Mouse (Mus musculus) intestine, embryonic 15.5 days (tissue): ENCODE results near the gene Cox16. TPM values are rescaled to one million over a fixed set of nuclear protein-coding genes. Genes with fewer than 3 reads are reported as not detected.
A peak's percentile ranks its signal among the peaks of the same experiment; 100 is the strongest.
"Not testable (repeated sequence)": the region's sequence is repeated elsewhere in the genome, so short reads cannot be mapped to it uniquely, and the experiment has no call there.

Experiments
- ATAC-seq: fragments of 200-750 bp; cut with Nextera tagmentation; 2 replicates; pipeline ENCODE4 v1.8.0; 2017; ENCODE audit warnings: moderate TSS enrichment, moderate library complexity
- H3K27ac ChIP-seq: fragments of 300-500 bp; sonication (generic); 2 replicates; pipeline ENCODE4 v1.5.1; 2015; ENCODE audit warnings: mild to moderate bottlenecking, inconsistent platforms
- H3K27me3 ChIP-seq: fragments of 300-500 bp; sonication (generic); replicated peaks from 2 replicates; pipeline ENCODE4 v1.6.1; 2015; ENCODE audit warnings: inconsistent platforms
- H3K36me3 ChIP-seq: fragments of 300-500 bp; sonication (generic); 2 replicates; pipeline ENCODE4 v1.6.1; 2015; ENCODE audit warnings: inconsistent platforms
- H3K4me1 ChIP-seq: fragments of 300-500 bp; sonication (generic); replicated peaks from 2 replicates; pipeline ENCODE4 v1.6.1; 2015; ENCODE audit warnings: inconsistent platforms
- H3K4me2 ChIP-seq: fragments of 300-500 bp; sonication (generic); replicated peaks from 2 replicates; pipeline ENCODE4 v1.6.1; 2015; ENCODE audit warnings: mild to moderate bottlenecking, inconsistent platforms
- H3K4me3 ChIP-seq: fragments of 300-500 bp; sonication (generic); replicated peaks from 2 replicates; pipeline ENCODE4 v1.5.1; 2015; ENCODE audit warnings: inconsistent platforms
- H3K9ac ChIP-seq: fragments of 300-500 bp; sonication (generic); 2 replicates; pipeline ENCODE4 v1.6.1; 2015; ENCODE audit warnings: inconsistent platforms
- H3K9me3 ChIP-seq: fragments of 300-500 bp; sonication (generic); 2 replicates; pipeline ENCODE4 v1.6.1; 2016; ENCODE audit warnings: inconsistent platforms
- WGBS: fragments of 180-500 bp; shearing (Covaris S2); methylation state at CpG from one replicate; pipeline ENCODE4 v1.1.7; 2015; 5-methylcytosine and 5-hydroxymethylcytosine counted together
- polyA plus RNA-seq: library from polyadenylated mRNA; unstranded; fragments of >200 nt; fragmentation: Nextera tagmentation; extraction: Ambion mirVana; gene quantifications from 2 replicates; pipeline ENCODE4 v1.2.1, GENCODE M21; 2015

Cox16 gene
- polyA plus RNA-seq, 1 experiment from 2014 or later: 174 TPM

DNA sequence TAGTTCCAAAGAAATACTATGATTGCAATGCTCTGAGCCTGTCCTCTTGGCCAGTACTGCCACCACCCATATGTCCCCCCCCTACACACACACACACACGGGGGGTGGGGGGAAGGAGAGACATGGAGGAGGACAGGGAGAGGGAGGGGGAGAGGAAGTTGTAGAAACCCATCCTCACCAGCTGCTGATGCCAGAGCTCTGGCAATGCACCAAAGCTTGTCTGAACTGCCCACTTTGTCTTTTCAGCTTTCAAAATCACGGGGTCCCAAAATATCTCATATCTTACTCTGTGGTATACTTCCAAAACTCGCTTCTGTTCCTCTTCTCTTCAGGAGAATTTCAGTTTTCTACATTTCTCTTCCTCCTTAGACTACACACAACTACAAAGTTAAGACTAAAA, 71.7 kb downstream of the Cox16 start:
- 81% methylated on average over 3 of the region's 3 CpGs for WGBS
- Histone ChIP-seq H3K4me1 (no peaks in the 10 kb centered on the region), H3K27ac (no peak overlapping the region), H3K36me3 (no peaks in the 10 kb centered on the region), H3K4me2 (no peak overlapping the region), H3K27me3 (no peaks in the 10 kb centered on the region), H3K4me3 (no peak overlapping the region), H3K9me3 (no peaks in the 10 kb centered on the region), H3K9ac (no peak overlapping the region)
- ATAC-seq: no peak

DNA sequence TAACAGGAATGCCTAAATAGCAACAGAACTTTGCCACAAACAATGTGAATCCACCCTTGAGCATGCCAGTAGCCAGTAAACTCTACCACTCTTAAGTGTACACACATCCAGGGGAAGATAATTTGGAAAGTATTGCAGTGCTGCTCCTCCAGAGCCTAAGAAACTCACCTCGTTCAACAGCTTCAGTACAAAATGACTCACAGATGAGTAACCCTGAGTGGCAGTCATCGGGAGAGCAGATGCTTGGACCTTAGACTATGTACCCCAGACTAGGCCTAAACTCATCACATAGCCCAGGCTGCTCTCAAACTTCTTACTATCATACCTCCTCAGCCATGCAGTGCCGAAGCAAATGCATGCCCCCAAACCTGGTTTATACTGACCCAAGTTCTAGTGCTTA, 76.0 kb downstream of the Cox16 start:
- H3K9ac ChIP-seq: no peak overlapping the region

DNA sequence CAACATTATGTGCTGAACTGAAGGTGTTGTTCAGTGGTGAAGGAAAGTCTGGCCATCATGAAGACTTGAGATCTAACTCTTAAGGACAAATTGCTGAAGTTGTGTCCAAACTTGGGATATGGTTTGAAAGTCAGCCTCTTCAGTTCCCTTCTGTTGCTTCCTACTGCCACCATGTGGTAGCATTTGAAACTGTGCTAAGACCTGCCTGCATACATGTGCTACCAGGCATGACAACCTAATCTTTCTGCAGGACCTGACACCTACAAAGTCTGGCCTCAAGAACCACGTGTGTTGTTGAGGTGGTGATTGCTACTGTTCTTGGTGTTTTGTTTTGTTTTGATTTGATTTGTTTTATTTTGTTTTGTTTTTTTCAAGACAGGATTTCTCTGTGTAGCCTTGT, 82.7 kb downstream of the Cox16 start:
- ATAC-seq: no peak
- Histone ChIP-seq H3K27me3 (no peaks in the 10 kb centered on the region), H3K9me3 (no peaks in the 10 kb centered on the region), H3K4me3 (no peak overlapping the region), H3K36me3 (no peaks in the 10 kb centered on the region), H3K4me1 (no peaks in the 10 kb centered on the region), H3K27ac (no peak overlapping the region), H3K9ac (no peak overlapping the region), H3K4me2 (no peak overlapping the region)
- whole genome bisulfite sequencing: 34% methylated on average over 1 of the region's 1 CpGs

More for the DNA sequence above, 76.0 kb downstream of the Cox16 start:
- Histone ChIP-seq H3K36me3 (no peaks in the 10 kb centered on the region), H3K9me3 (no peaks in the 10 kb centered on the region), H3K4me2 (no peak overlapping the region), H3K4me3 (no peak overlapping the region), H3K27me3 (no peaks in the 10 kb centered on the region), H3K4me1 (no peaks in the 10 kb centered on the region), H3K27ac (no peak overlapping the region)
- 83% methylated on average over 3 of the region's 3 CpGs for WGBS
- ATAC-seq: no peak

DNA sequence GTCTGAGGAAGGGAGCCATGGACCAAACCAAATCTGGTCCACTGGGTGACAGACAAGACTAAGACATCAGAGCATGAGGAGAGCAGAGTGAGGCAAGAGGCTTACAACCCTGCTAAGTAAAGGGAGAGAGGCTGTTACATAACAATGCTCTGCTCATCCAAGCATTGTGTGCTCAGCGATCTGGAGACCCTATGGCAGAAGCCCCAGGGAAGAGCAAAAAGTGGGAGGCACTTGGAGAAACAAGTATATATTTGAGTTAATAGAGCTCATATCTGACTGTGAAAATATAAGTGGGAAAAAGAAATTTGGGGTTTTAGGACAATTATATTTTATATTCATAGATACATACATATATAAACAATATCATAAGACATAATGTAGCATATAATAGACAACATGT, 105.6 kb downstream of the Cox16 start, which contains the start of gene Gm4787:
Gene Gm4787 (minus strand): TSS at position 101 of the 400 bp plus-strand sequence.
- H3K36me3 ChIP-seq, H3K9me3 ChIP-seq, H3K4me3 ChIP-seq, H3K27ac ChIP-seq, ATAC-seq, H3K4me2 ChIP-seq, H3K9ac ChIP-seq, H3K27me3 ChIP-seq, H3K4me1 ChIP-seq: not testable (repeated sequence)
- 88% methylated on average over 1 of the region's 1 CpGs for WGBS

DNA sequence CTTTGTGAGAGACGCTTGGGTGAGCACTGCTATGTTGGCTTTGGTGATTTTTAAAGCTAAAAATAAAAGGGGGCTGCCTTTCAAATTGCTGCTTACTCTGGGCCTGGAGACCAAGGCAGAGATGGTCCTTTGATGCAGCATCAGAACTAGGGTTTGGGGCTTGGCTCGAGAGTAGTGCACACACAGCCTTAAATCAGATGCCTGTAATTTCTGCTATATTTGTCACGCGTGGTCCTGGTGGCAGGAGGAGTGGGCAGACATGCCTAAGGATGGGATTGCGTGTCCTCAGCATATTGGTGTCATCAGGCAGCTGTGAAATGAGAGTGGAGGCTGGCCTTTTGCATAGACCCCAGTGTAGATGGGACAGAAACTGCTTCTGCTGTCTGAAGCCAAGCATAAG, 151.1 kb downstream of the Cox16 start:
- no peaks in the 10 kb centered on the region for H3K27me3 ChIP-seq
- H3K36me3 ChIP-seq: no peaks in the 10 kb centered on the region
- peak overlapping the region; percentile 99; the same call in 1 of the 2 replicates for H3K4me2 ChIP-seq
- no peak overlapping the region for H3K27ac ChIP-seq
- no peak for ATAC-seq
- peaks cover 5% of the 10 kb centered on the region; the same call in 1 of the 2 replicates for H3K4me1 ChIP-seq
- WGBS: 76% methylated on average over 5 of the region's 5 CpGs
- H3K9ac ChIP-seq: no peak overlapping the region
- H3K9me3 ChIP-seq: no peaks in the 10 kb centered on the region
- no peak overlapping the region for H3K4me3 ChIP-seq

DNA sequence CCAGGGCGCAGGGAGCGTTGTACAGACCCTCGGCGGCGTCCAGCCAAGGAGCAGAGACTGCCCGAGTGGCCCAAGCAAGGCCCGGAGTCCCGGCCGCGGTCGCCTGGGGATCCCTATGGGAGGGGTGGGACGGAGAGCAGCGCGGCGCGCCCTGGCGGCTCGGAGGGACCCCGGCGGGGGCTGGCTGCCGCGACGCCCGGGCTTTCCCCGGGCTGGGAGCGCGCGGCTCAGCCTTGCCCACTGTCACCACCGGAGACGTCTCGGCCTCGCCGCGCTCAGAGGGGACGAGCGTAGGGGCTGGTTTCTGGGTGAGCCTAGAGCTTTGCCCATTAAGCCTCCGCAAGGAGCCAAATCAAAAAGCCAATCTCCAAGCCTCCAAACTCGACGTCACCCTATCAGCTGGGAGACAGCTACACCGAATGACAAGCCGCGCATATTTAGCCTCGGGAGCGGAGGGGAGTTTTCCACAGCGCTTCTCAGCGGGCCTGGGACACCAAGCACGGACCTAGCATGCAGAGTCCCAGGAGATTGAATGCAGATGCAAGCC, 152.0 kb downstream of the Cox16 start, which contains the start of gene Slc8a3:
Gene Slc8a3 (minus strand): TSS at position 306 of the 547 bp plus-strand sequence.
- peak within 1 kb of the TSS; percentile 51 for H3K9ac ChIP-seq
- WGBS: under 1% methylated on average over 46 of the region's 47 CpGs
- peak; percentile 80 for ATAC-seq
- H3K27me3 ChIP-seq: no peaks in the 10 kb centered on the region
- H3K9me3 ChIP-seq: no peaks in the 10 kb centered on the region
- 0 out of 2 replicates have a peak within 1 kb of the TSS, but pooled peaks have one; percentile 24 for H3K27ac ChIP-seq
- H3K4me3 ChIP-seq: peak within 1 kb of the TSS; percentile 51
- H3K4me2 ChIP-seq: peak within 1 kb of the TSS; percentile 99
- H3K36me3 ChIP-seq: no peaks in the 10 kb centered on the region
- H3K4me1 ChIP-seq: peaks cover 5% of the 10 kb centered on the region; the same call in 1 of the 2 replicates

DNA sequence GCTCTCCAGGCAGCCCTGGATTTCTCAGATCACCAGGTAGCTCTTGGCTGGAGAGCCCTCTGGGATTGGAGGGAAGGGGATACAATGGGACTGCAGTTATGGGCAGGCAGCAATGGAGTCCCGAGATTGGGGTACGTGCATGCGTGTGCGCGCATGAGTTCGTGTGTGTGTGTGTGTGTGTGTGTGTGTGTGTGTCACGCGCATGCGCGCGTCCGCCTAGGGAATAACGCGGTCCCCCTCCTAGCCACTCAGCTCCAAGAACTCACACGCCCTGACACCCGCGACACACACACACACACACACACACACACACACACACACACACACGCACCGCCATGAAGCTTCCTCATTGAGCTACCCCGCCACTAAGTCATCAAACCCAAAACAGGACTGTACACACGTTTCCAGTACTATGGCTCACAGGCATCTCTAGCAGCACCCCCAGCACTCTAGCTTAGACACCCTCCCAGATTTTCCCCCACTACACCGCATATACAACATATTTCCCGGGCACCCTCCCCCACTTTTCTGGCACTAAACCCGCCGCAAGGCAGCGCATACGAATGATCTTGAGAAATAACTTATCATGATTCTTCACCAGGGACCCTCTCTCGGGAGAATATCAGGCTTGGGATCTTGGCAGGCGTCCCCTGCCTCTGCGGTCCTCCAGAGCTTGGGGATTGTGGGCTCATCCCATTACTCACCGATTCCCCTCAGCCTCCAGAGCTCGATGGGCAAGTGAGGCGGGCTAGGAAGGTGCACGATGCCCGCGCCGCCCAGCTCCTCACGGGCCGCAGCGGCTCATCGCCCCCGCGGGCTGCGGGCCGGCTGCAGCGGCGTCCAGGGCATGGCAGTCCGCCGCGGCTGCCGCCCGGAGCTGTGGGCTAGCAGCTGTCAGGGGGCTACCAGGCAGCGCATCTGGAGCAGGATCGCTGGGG, 152.7 kb downstream of the Cox16 start:
- ATAC-seq: peak; percentile 63
- WGBS: under 1% methylated on average over 37 of the region's 54 CpGs
- H3K4me1 ChIP-seq: peaks cover 5% of the 10 kb centered on the region; the same call in 1 of the 2 replicates

DNA sequence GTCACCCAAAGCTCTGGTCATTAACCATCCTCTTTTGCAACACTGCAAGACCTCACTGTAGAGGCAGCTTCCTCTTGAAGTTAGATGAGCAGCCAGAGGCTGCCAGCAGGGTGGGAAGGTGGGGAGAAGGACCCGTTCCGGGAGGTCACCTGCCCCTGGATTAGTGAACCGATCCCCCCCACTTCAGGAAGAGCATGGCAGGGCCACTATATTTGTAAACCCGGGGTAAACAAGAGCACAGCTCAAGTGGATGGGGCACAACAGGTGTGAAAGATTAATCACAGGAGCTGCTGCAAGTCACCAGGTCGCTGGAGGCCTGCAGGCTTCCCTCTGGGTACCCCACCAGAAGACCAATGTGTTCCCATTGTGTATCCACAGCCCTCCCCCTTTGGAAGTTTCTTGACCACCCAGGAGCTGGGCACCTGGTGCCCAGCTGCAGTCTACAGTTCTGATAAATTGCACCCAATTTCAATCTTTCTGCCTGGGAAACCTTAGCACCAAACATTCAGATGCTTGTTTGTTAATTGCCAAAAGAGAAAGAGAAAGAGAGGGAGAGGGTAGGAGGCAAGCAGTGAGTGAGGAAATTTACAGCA, 153.8 kb downstream of the Cox16 start:
- ATAC-seq: no peak
- H3K9me3 ChIP-seq: no peaks in the 10 kb centered on the region
- H3K36me3 ChIP-seq: no peaks in the 10 kb centered on the region
- WGBS: 43% methylated on average over 5 of the region's 5 CpGs
- H3K4me2 ChIP-seq: peak overlapping the region; percentile 99; the same call in 1 of the 2 replicates
- H3K27me3 ChIP-seq: no peaks in the 10 kb centered on the region
- H3K4me1 ChIP-seq: peaks cover 5% of the 10 kb centered on the region; the same call in 1 of the 2 replicates
- H3K9ac ChIP-seq: no peak overlapping the region
- no peak overlapping the region for H3K4me3 ChIP-seq
- no peak overlapping the region for H3K27ac ChIP-seq

More for the DNA sequence above, 152.7 kb downstream of the Cox16 start:
- peak overlapping the region; percentile 51 for H3K9ac ChIP-seq
- no peaks in the 10 kb centered on the region for H3K9me3 ChIP-seq
- H3K4me2 ChIP-seq: peak overlapping the region; percentile 99
- H3K36me3 ChIP-seq: no peaks in the 10 kb centered on the region
- H3K27ac ChIP-seq: 0 out of 2 replicates have a peak overlapping the region, but pooled peaks have one; percentile 24
- peak overlapping the region; percentile 51 for H3K4me3 ChIP-seq
- no peaks in the 10 kb centered on the region for H3K27me3 ChIP-seq

DNA sequence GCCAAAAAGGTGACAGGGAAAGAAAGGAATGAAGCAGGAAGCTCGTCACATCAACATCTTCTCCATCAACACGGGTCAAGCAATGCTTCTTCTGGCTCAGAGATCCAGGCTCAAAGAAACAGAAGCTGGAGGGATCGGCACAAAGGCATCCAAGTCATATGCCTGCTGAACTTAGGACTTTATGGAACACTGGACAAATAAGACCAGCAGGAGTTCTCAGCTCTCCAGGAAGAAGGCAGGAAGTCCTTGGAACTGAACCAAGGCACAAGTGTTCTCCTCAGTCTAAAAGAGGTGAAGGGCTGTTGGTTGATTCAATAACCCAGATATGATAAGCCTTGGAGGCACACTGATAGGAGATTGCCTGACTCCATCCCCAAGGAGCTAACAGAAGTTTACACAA, 159.9 kb downstream of the Cox16 start:
- H3K4me2 ChIP-seq: no peak overlapping the region
- no peaks in the 10 kb centered on the region for H3K9me3 ChIP-seq
- WGBS: 78% methylated on average over 3 of the region's 3 CpGs
- no peaks in the 10 kb centered on the region for H3K36me3 ChIP-seq
- no peak overlapping the region for H3K9ac ChIP-seq
- no peaks in the 10 kb centered on the region for H3K4me1 ChIP-seq
- H3K27me3 ChIP-seq: no peaks in the 10 kb centered on the region
- H3K27ac ChIP-seq: no peak overlapping the region
- ATAC-seq: no peak
- H3K4me3 ChIP-seq: no peak overlapping the region

DNA sequence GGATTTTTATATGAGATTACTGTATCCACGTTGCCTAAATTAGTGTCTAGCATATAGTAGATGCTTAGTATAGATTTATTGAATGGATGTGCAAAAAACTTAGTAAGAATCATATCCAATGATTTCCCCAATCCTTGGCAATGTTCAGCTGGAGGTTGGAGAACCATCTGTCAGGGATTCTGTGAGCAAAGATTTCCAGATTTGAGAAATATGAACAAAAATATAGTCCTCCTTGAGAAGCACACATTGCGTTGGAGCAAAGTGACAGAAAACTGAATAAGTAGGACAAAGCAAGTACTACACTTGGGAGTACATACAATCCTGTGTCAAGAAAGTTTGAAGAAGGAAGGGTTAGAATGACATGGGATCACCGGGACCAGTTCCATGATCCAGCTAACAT, 160.8 kb downstream of the Cox16 start:
- Histone ChIP-seq H3K9me3 (no peaks in the 10 kb centered on the region), H3K4me3 (no peak overlapping the region), H3K9ac (no peak overlapping the region), H3K27ac (no peak overlapping the region), H3K27me3 (no peaks in the 10 kb centered on the region), H3K36me3 (no peaks in the 10 kb centered on the region), H3K4me2 (no peak overlapping the region), H3K4me1 (no peaks in the 10 kb centered on the region)
- ATAC-seq: no peak
- 91% methylated on average over 3 of the region's 3 CpGs for WGBS

DNA sequence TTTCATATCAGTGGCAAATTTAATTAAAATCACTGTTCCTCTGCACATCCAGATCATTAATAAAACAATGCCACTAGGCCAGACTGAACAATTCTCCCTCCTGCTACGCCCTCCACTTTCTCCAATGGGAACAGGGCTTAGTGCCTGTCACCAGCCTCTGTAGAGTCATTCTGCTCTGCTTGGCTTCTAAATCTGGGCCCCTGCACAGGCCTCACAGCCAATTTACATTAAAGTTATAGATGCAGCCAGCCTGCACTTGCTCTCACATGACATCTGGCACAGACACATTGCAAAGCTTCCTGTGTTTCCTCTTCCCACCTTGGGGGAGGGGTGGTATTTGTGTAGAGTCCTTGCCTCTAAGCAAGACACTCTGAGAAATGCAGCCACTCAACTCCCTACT, 163.9 kb downstream of the Cox16 start:
- no peaks in the 10 kb centered on the region for H3K36me3 ChIP-seq
- no peaks in the 10 kb centered on the region for H3K4me1 ChIP-seq
- no peak overlapping the region for H3K4me3 ChIP-seq
- no peak overlapping the region for H3K9ac ChIP-seq
- WGBS: 75% methylated on average over 1 of the region's 1 CpGs
- H3K27ac ChIP-seq: no peak overlapping the region
- no peak overlapping the region for H3K4me2 ChIP-seq
- H3K9me3 ChIP-seq: no peaks in the 10 kb centered on the region
- H3K27me3 ChIP-seq: no peaks in the 10 kb centered on the region
- ATAC-seq: no peak

DNA sequence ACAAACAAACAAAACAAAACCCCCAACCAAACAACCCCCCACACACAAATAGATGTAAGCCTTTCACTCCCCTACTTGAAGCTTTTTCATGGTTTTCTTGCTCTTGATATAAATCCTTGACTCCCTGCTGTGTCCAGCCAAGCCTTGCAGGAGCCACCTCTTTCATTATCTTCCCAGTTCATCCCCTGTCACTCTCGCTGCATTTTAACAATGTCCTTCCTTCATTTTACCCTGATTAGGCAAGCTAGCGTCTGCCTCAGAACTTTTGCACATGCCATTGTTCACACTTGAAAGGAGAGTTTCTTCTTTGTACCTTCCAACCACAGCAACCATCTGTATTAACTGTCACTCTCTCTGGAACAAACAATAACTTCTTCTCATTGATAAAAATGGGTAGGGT, 167.1 kb downstream of the Cox16 start:
- Histone ChIP-seq H3K27me3 (no peaks in the 10 kb centered on the region), H3K4me1 (no peaks in the 10 kb centered on the region), H3K9me3 (no peaks in the 10 kb centered on the region), H3K4me3 (no peak overlapping the region), H3K9ac (no peak overlapping the region), H3K36me3 (no peaks in the 10 kb centered on the region), H3K4me2 (no peak overlapping the region), H3K27ac (no peak overlapping the region)
- no peak for ATAC-seq
- WGBS: 55% methylated on average over 2 of the region's 2 CpGs
